ENCODE assay signal across 10 mouse cellular contexts in genomic region chr15:77912048-77912447, GRCm38 (mm10). TPM values are rescaled to one million over a fixed set of nuclear protein-coding genes. Genes with fewer than 3 reads are reported as not detected.
DNase-seq lines count a peak whose midpoint lies in the region; ATAC-seq and TF ChIP-seq lines count a peak whose summit lies in the region.
"Had no signal": no experiment of that assay in that cellular context is flagged by ENCODE, and none has a peak within 500 bp of the region (broad histone marks: within the 10 kb centered on the region; RNA-seq: fewer than 3 reads in every experiment).

No protein-coding gene starts in this region.

- peaks cover 5% of the 10 kb centered on the region for H3K27me3 ChIP-seq in forebrain, embryonic 10.5 days (ENCODE audit: poor library complexity, severe bottlenecking)
- no peaks in the 10 kb centered on the region for H3K27me3 ChIP-seq in forebrain, embryonic 14.5 days (replicated peaks; ENCODE audit: control insufficient read depth, insufficient read depth, low read length)

- intact Hi-C loops in heart, postnatal 10 days (cut with DNase I) = loop anchor here (5.0 kb wide), 3 partner anchors 55 to 115 kb away; partner anchors contain the start of gene Myh9

- no peak for DNase-seq in forebrain, embryonic 10.5 days (ENCODE audit: extremely low spot score, low spot score)
- DNase-seq in forebrain, embryonic 14.5 days (ENCODE audit: low spot score) = no peak
- DNase-seq in ES-E14 (ENCODE audit: low read depth, low spot score) = no peak
- peak; percentile 31 to 38 for DNase-seq in heart, postnatal 10 days
- DNase-seq in liver = peak; percentile 30
- DNase-seq in urinary bladder, postnatal 10 days (ENCODE audit: low spot score) = no peak
- DNase-seq in spleen, postnatal 4 days (ENCODE audit: low spot score in 2 of 2) = no peak
- no peak for DNase-seq in cerebellum, adult 18-20 months
- DNase-seq: left cerebral cortex, postnatal 4 days had no signal

- H3K9ac ChIP-seq in forebrain, embryonic 14.5 days (ENCODE audit: low read length) = no peak overlapping the region
- peak overlapping the region; percentile 28; the same call in 1 of the 2 replicates for H3K9ac ChIP-seq in ES-E14 (ENCODE audit: insufficient read depth, low read depth, low read length, poor library complexity, severe bottlenecking)

- H3K9me3 ChIP-seq in forebrain, embryonic 10.5 days = no peaks in the 10 kb centered on the region
- H3K9me3 ChIP-seq in forebrain, embryonic 14.5 days (replicated peaks; ENCODE audit: control insufficient read depth, low read length) = no peaks in the 10 kb centered on the region
- H3K9me3 ChIP-seq in ES-E14 (ENCODE audit: control insufficient read depth, insufficient read depth, low read depth, low read length) = no peaks in the 10 kb centered on the region

- H3K4me2 ChIP-seq in forebrain, embryonic 14.5 days (ENCODE audit: low read length) = no peak overlapping the region
- H3K4me2 ChIP-seq: midbrain, embryonic 11.5 days had no signal

- ATAC-seq in forebrain, embryonic 14.5 days = no peak

- peaks cover 33% of the 10 kb centered on the region for H3K36me3 ChIP-seq in forebrain, embryonic 10.5 days (replicated peaks)
- peaks cover 27% of the 10 kb centered on the region for H3K36me3 ChIP-seq in forebrain, embryonic 14.5 days (ENCODE audit: control insufficient read depth, insufficient read depth, low read length)
- peaks cover 26% of the 10 kb centered on the region for H3K36me3 ChIP-seq in ES-E14 (ENCODE audit: control insufficient read depth, insufficient read depth, low read length, poor library complexity, severe bottlenecking)

- H3K4me1 ChIP-seq in forebrain, embryonic 10.5 days = peaks cover 44% of the 10 kb centered on the region
- no peaks in the 10 kb centered on the region for H3K4me1 ChIP-seq in forebrain, embryonic 14.5 days (ENCODE audit: control insufficient read depth, insufficient read depth, low read length)
- H3K4me1 ChIP-seq in ES-E14 (ENCODE audit: control insufficient read depth in 2 of 2, insufficient read depth in 2 of 2, low read length in 2 of 2, poor library complexity in 1 of 2) = peaks cover 20 to 43% of the 10 kb centered on the region in 2 experiments

- H3K4me3 ChIP-seq in forebrain, embryonic 10.5 days = no peak overlapping the region
- H3K4me3 ChIP-seq in forebrain, embryonic 14.5 days (ENCODE audit: low read depth, low read length) = no peak overlapping the region
- H3K4me3 ChIP-seq in ES-E14 (ENCODE audit: insufficient read depth in 1 of 2, low read depth in 1 of 2, low read length in 2 of 2, poor library complexity in 1 of 2, severe bottlenecking in 1 of 2) = no peak overlapping the region

- WGBS in forebrain, embryonic 10.5 days = 48% methylated on average over 5 of the region's 5 CpGs
- WGBS in forebrain, embryonic 14.5 days = 71% methylated on average over 5 of the region's 5 CpGs

- peak overlapping the region; percentile 58 for H3K27ac ChIP-seq in forebrain, embryonic 10.5 days
- H3K27ac ChIP-seq in forebrain, embryonic 14.5 days (ENCODE audit: low read depth, low read length) = no peak overlapping the region
- peak overlapping the region; percentile 75 for H3K27ac ChIP-seq in ES-E14 (ENCODE audit: insufficient read depth, low read depth, low read length, poor library complexity, severe bottlenecking)

- in situ Hi-C loops in ES-E14 (cut with MboI; ENCODE audit: low sequenced_read_pairs in 2 of 2, unreplicated experiment in 2 of 2) = loop anchor here in 1 of 2 experiments (10.0 kb wide), 1 partner anchor 137 kb away; no protein-coding TSS in a partner anchor

TF ChIP-seq in ES-E14, 5 proteins besides CTCF, POLR2A, EP300 and RAD21:
- TF ChIP-seq CHD2 (IDR thresholded peaks at IDR 0.05; ENCODE audit: low read depth, low read length) = no peak
- TF ChIP-seq ZC3H11A (IDR thresholded peaks at IDR 0.05; ENCODE audit: borderline replicate concordance, low read depth, low read length) = no peak
- TF ChIP-seq MAFK (IDR thresholded peaks at IDR 0.05; ENCODE audit: insufficient read depth, low read depth, low read length) = no peak
- no peak for TF ChIP-seq ZNF384 (IDR thresholded peaks at IDR 0.05; ENCODE audit: low read depth, low read length)
- TF ChIP-seq HCFC1 (IDR thresholded peaks at IDR 0.05; ENCODE audit: borderline replicate concordance, insufficient read depth, low read length) = no peak
TF ChIP-seq in ES-E14: peak in this region for 0.

RNA-seq across cellular contexts. Expression of gene Txn2, which starts 16.8 kb away (rescaled TPM):
- polyA plus RNA-seq in forebrain, embryonic 10.5 days (2016; fragmentation: Nextera tagmentation; extraction: Ambion mirVana) = 288 and 291 TPM in 2 replicates
- polyA plus RNA-seq in forebrain, embryonic 14.5 days (2014; fragmentation: Nextera tagmentation; extraction: Ambion mirVana) = 269 and 291 TPM in 2 replicates
- 90.3 and 91.1 TPM in 2 replicates for total RNA-seq in ES-E14 (2012; rRNA removed)
- total RNA-seq in heart, postnatal 10 days (2021) = 100 to 1,000 TPM; 200 to 221 TPM

RNA-seq across cellular contexts. Expression of gene Foxred2, which starts 44.5 kb away (rescaled TPM):
- 7.9 and 8.7 TPM in 2 replicates for polyA plus RNA-seq in forebrain, embryonic 10.5 days (2016; fragmentation: Nextera tagmentation; extraction: Ambion mirVana)
- 12.3 and 12.8 TPM in 2 replicates for polyA plus RNA-seq in forebrain, embryonic 14.5 days (2014; fragmentation: Nextera tagmentation; extraction: Ambion mirVana)
- total RNA-seq in ES-E14 (2012; rRNA removed) = 21.9 and 33.6 TPM in 2 replicates
- under 1 TPM; 0.20 to 0.38 TPM for total RNA-seq in heart, postnatal 10 days (2021)

RNA-seq across cellular contexts. Expression of gene Eif3d, which starts 58.6 kb away (rescaled TPM):
- 280 and 284 TPM in 2 replicates for polyA plus RNA-seq in forebrain, embryonic 10.5 days (2016; fragmentation: Nextera tagmentation; extraction: Ambion mirVana)
- polyA plus RNA-seq in forebrain, embryonic 14.5 days (2014; fragmentation: Nextera tagmentation; extraction: Ambion mirVana) = 167 and 199 TPM in 2 replicates
- total RNA-seq in ES-E14 (2012; rRNA removed) = 340 and 419 TPM in 2 replicates
- 10 to 100 TPM; 91.8 to 94.0 TPM for total RNA-seq in heart, postnatal 10 days (2021)

Comparison
In these comparisons a context has a peak if more than half of its experiments do, and no peak if none do; other contexts are left out.
1. DNase-seq: peak in heart, postnatal 10 days (2 of 2) and liver (single experiment); none in forebrain, embryonic 10.5 days (single experiment), forebrain, embryonic 14.5 days (single experiment), ES-E14 (single experiment), urinary bladder, postnatal 10 days (single experiment), spleen, postnatal 4 days (0 of 2) and cerebellum, adult 18-20 months (0 of 2).
2. RNA of gene Foxred2, which starts 44.5 kb away (total RNA-seq): 21.9 to 33.6 TPM in ES-E14; 0.20 to 0.38 TPM in heart, postnatal 10 days; every median in the first group is over 10 times any median in the second.